Mouse (Mus musculus): ENCODE data around the gene 1700067K01Rik. TPM values are rescaled to one million over a fixed set of nuclear protein-coding genes. Genes with fewer than 3 reads are reported as not detected.

Gene 1700067K01Rik
- polyA plus RNA-seq, 1 experiment from 2014 or later = 1.2 TPM

DNA sequence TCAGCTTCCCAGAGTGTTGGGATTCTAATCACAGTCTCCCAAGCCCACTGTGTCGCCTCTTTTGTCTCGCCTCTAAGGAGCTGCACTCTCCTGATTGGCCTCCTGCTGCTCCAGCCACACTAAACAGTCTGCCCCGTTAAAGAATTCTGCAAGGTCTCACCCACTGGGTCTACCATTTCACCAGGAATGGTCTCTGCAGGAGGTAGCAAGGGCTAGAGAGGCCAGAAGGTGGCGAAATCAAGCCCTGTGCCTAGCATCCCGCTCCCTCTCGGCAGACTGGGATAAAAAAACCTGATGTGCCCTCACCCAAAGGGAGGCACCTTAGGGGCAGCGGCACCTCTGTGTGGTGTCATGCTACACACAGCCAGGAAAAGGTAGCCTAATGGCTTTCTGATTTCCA lies 42.8 kb downstream of the 1700067K01Rik start:
- H3K9ac ChIP-seq = no peak overlapping the region
- no peak overlapping the region for H3K27ac ChIP-seq
- H3K27me3 ChIP-seq = peaks cover 61% of the 10 kb centered on the region
- WGBS = 5% methylated on average over 7 of the region's 7 CpGs
- no peak overlapping the region for H3K4me2 ChIP-seq
- peaks cover 24% of the 10 kb centered on the region for H3K4me1 ChIP-seq
- ATAC-seq = no peak
- 0 out of 2 replicates have a peak, but pooled peaks cover 2% of the 10 kb centered on the region for H3K9me3 ChIP-seq (replicated peaks)
- no peaks in the 10 kb centered on the region for H3K36me3 ChIP-seq (ENCODE audit: poor library complexity, severe bottlenecking)
- H3K4me3 ChIP-seq = no peak overlapping the region

DNA sequence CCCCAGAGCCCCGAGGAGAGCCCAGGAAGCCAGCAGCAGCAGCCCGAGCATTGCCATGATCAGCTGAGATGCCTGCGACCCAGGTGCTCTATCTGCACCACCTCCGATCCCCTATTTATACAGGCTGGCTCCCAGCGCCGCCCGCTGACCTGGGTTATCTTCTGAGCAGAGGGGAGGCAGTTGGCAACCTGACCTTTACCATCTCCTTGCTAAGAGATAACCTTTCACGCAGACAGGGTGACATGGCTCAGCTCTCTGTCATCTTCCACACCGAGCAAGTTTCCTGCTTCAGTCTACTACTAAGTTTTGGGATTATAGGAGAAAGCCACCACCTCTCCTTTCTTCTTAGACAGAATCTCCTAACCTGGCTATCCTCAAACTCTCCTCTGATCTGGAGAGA lies 43.6 kb downstream of the 1700067K01Rik start, which contains the start of gene Rln3:
Rln3 (minus strand) TSS at position 101 of the 400 bp plus-strand sequence.
- Histone ChIP-seq H3K4me1 (peaks cover 21% of the 10 kb centered on the region), H3K4me3 (no peak within 1 kb of the TSS), H3K9ac (no peak within 1 kb of the TSS), H3K36me3 (ENCODE audit: poor library complexity, severe bottlenecking) (no peaks in the 10 kb centered on the region), H3K27ac (no peak within 1 kb of the TSS), H3K27me3 (peaks cover 61% of the 10 kb centered on the region), H3K4me2 (no peak within 1 kb of the TSS), H3K9me3 (replicated peaks) (0 out of 2 replicates have a peak, but pooled peaks cover 2% of the 10 kb centered on the region)
- WGBS = 11% methylated on average over 9 of the region's 9 CpGs
- ATAC-seq = no peak

- no peak overlapping the region for H3K4me2 ChIP-seq
- no peak overlapping the region for H3K4me3 ChIP-seq
- peaks cover 21% of the 10 kb centered on the region for H3K4me1 ChIP-seq
- ATAC-seq = no peak
- H3K27me3 ChIP-seq = peaks cover 45% of the 10 kb centered on the region
- no peak overlapping the region for H3K27ac ChIP-seq
- 89% methylated on average over 3 of the region's 3 CpGs for WGBS
- H3K9ac ChIP-seq = no peak overlapping the region
- H3K9me3 ChIP-seq (replicated peaks) = 0 out of 2 replicates have a peak, but pooled peaks cover 2% of the 10 kb centered on the region
- no peaks in the 10 kb centered on the region for H3K36me3 ChIP-seq (ENCODE audit: poor library complexity, severe bottlenecking)
Observed at GRCm38 (mm10) chr8:84046505-84046904, 45.2 kb downstream of the 1700067K01Rik start.

- no peak overlapping the region for H3K27ac ChIP-seq
- H3K36me3 ChIP-seq (ENCODE audit: poor library complexity, severe bottlenecking) = no peaks in the 10 kb centered on the region
- no peak for ATAC-seq
- WGBS = 83% methylated on average over 5 of the region's 5 CpGs
- H3K4me2 ChIP-seq = no peak overlapping the region
- 0 out of 2 replicates have a peak, but pooled peaks cover 2% of the 10 kb centered on the region for H3K9me3 ChIP-seq (replicated peaks)
- H3K27me3 ChIP-seq = peaks cover 28% of the 10 kb centered on the region
- no peak overlapping the region for H3K4me3 ChIP-seq
- H3K9ac ChIP-seq = no peak overlapping the region
- H3K4me1 ChIP-seq = peaks cover 10% of the 10 kb centered on the region; the same call in 1 of the 2 replicates
Observed at GRCm38 (mm10) chr8:84048171-84048570, 46.9 kb downstream of the 1700067K01Rik start.

DNA sequence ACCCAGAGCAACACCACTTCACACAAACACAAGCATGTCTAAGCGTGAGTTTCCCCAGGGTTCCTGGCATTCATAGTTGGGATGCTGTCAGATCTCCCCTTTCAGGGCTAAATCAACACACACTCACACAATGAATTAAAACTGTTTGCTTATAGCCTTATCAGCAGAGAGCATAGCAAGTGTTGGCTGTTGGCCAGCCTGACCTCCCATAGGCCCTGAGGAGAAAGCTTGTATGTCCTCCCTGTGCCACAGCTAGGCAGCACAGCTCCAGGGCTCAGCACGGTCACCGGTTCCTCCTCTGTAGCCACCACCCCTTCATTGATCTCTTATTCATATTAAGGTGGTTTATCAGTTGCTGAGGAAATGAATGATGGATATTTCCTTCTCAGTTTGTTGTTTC lies 51.4 kb downstream of the 1700067K01Rik start:
- Histone ChIP-seq H3K9ac (no peak overlapping the region), H3K36me3 (ENCODE audit: poor library complexity, severe bottlenecking) (no peaks in the 10 kb centered on the region), H3K4me2 (no peak overlapping the region), H3K4me1 (no peaks in the 10 kb centered on the region), H3K27me3 (no peaks in the 10 kb centered on the region), H3K4me3 (no peak overlapping the region), H3K27ac (no peak overlapping the region), H3K9me3 (replicated peaks) (no peaks in the 10 kb centered on the region)
- 88% methylated on average over 3 of the region's 3 CpGs for WGBS
- no peak for ATAC-seq

GRCm38 (mm10) chr8:84053229-84053628 lies 51.9 kb downstream of the 1700067K01Rik start:
- no peaks in the 10 kb centered on the region for H3K4me1 ChIP-seq
- no peaks in the 10 kb centered on the region for H3K9me3 ChIP-seq (replicated peaks)
- no peak overlapping the region for H3K27ac ChIP-seq
- no peak overlapping the region for H3K4me3 ChIP-seq
- H3K36me3 ChIP-seq (ENCODE audit: poor library complexity, severe bottlenecking) = no peaks in the 10 kb centered on the region
- ATAC-seq = no peak
- H3K9ac ChIP-seq = no peak overlapping the region
- H3K4me2 ChIP-seq = no peak overlapping the region
- no peaks in the 10 kb centered on the region for H3K27me3 ChIP-seq
- WGBS = 97% methylated on average over 5 of the region's 5 CpGs

MicroRNA genes within 50 kb of the gene (microRNA counts, 519-probe panel; counts per million panel counts)
- 177 counts per million, percentile 53 among the panel's probes with 10 or more counts for microRNA mmu-miR-1199

Small RNAs within 50 kb of the gene (microRNA-seq; reads per million reads assigned to microRNA genes)
- gene Mir1199 (not detected), gene Mir8111 (1.6 reads per million)

Other genes starting within 250 kb of the 1700067K01Rik start
- gene Adgrl1, start 101.4 kb upstream of the 1700067K01Rik start, polyA plus RNA-seq (2015; fragmentation: Nextera tagmentation; extraction: Ambion mirVana) = 32.8 and 38.5 TPM in 2 replicates
- gene Gm10644, start 46.3 kb upstream of the 1700067K01Rik start, polyA plus RNA-seq (2015; fragmentation: Nextera tagmentation; extraction: Ambion mirVana) = 0.67 and 0.98 TPM in 2 replicates
- 44.0 and 44.9 TPM in 2 replicates for gene Asf1b, start 46.0 kb upstream of the 1700067K01Rik start, polyA plus RNA-seq (2015; fragmentation: Nextera tagmentation; extraction: Ambion mirVana)
- 146 and 148 TPM in 2 replicates for gene Prkaca, start 28.5 kb upstream of the 1700067K01Rik start, polyA plus RNA-seq (2015; fragmentation: Nextera tagmentation; extraction: Ambion mirVana)
- gene Samd1, start 3.8 kb upstream of the 1700067K01Rik start, polyA plus RNA-seq (2015; fragmentation: Nextera tagmentation; extraction: Ambion mirVana) = 9.5 and 10.2 TPM in 2 replicates
- 0.37 TPM in 1 of 2 replicates, not detected in the other for gene 2210011C24Rik, start 10.7 kb downstream of the 1700067K01Rik start, polyA plus RNA-seq (2015; fragmentation: Nextera tagmentation; extraction: Ambion mirVana)
- 1.9 and 2.1 TPM in 2 replicates for gene Palm3, start 20.0 kb downstream of the 1700067K01Rik start, polyA plus RNA-seq (2015; fragmentation: Nextera tagmentation; extraction: Ambion mirVana)
- gene Il27ra, start 41.1 kb downstream of the 1700067K01Rik start, polyA plus RNA-seq (2015; fragmentation: Nextera tagmentation; extraction: Ambion mirVana) = 0.23 and 0.29 TPM in 2 replicates
- gene Rln3, start 43.5 kb downstream of the 1700067K01Rik start, polyA plus RNA-seq (2015; fragmentation: Nextera tagmentation; extraction: Ambion mirVana) = not detected in 2 replicates
- 1.1 and 1.5 TPM in 2 replicates for gene Gm10643, start 63.6 kb downstream of the 1700067K01Rik start, polyA plus RNA-seq (2015; fragmentation: Nextera tagmentation; extraction: Ambion mirVana)
- 6.7 and 8.3 TPM in 2 replicates for gene Rfx1, start 65.3 kb downstream of the 1700067K01Rik start, polyA plus RNA-seq (2015; fragmentation: Nextera tagmentation; extraction: Ambion mirVana)
- gene Dcaf15, start 103.3 kb downstream of the 1700067K01Rik start, polyA plus RNA-seq (2015; fragmentation: Nextera tagmentation; extraction: Ambion mirVana) = 17.0 and 19.2 TPM in 2 replicates
- gene Podnl1, start 124.5 kb downstream of the 1700067K01Rik start, polyA plus RNA-seq (2015; fragmentation: Nextera tagmentation; extraction: Ambion mirVana) = 0.24 and 0.27 TPM in 2 replicates
- 18.6 and 24.1 TPM in 2 replicates for gene Cc2d1a, start 146.4 kb downstream of the 1700067K01Rik start, polyA plus RNA-seq (2015; fragmentation: Nextera tagmentation; extraction: Ambion mirVana)
- gene 4930432K21Rik, start 146.5 kb downstream of the 1700067K01Rik start, polyA plus RNA-seq (2015; fragmentation: Nextera tagmentation; extraction: Ambion mirVana) = 2.2 and 2.3 TPM in 2 replicates
- 4.7 and 6.5 TPM in 2 replicates for gene Nanos3, start 183.7 kb downstream of the 1700067K01Rik start, polyA plus RNA-seq (2015; fragmentation: Nextera tagmentation; extraction: Ambion mirVana)
- gene Zswim4, start 235.6 kb downstream of the 1700067K01Rik start, polyA plus RNA-seq (2015; fragmentation: Nextera tagmentation; extraction: Ambion mirVana) = 43.1 and 44.0 TPM in 2 replicates
- gene D8Ertd738e, start 248.2 kb downstream of the 1700067K01Rik start, polyA plus RNA-seq (2015; fragmentation: Nextera tagmentation; extraction: Ambion mirVana) = 294 and 310 TPM in 2 replicates